Mouse (Mus musculus) gastrocnemius, adult 8-10 months (tissue): ENCODE measurements at regions not wholly inside any gene's neighbourhood (a gene's known extent, or its start where the extent isn't known, plus 50 kb on each side); places are given as distances from the start of the nearest gene placed in this dataset.
"Not testable (repeated sequence)": the region's sequence is repeated elsewhere in the genome, so short reads cannot be mapped to it uniquely, and the experiment has no call there.

Experiments
- DNase-seq, 2 experiments: peaks; one replicate each; pipeline ENCODE4 v3.0.0; 2022; ENCODE audit warnings: low spot score in 2 of 2

- DNase-seq, result no peak
Measured at GRCm38 (mm10) chr14:54000527-54000926, 253.4 kb downstream of the Dad1 start.

DNA sequence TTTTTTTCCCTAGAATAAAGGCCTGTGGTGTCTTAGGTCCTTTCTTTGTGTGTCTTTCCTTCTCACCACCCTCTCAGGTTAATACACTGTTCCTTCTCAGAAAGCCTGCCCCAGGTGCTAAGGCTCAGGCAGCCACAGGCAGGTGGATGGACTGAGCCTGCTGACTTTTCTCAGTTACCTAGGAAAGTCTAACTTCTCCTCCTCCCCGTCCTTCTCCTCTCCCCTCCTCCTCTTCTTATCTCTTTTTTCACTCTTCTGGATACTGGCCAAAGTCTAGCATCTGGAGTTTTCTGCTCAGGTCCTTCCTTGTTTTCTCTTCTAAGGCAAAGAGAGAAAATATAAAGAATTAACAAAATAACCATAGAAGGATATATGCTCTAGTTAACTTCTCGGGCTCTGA lies 260.5 kb downstream of the Dad1 start:
- DNase-seq, result no peak

- DNase-seq, result no peak
Measured at GRCm38 (mm10) chr14:53992712-53993286, 261.1 kb downstream of the Dad1 start.

DNA sequence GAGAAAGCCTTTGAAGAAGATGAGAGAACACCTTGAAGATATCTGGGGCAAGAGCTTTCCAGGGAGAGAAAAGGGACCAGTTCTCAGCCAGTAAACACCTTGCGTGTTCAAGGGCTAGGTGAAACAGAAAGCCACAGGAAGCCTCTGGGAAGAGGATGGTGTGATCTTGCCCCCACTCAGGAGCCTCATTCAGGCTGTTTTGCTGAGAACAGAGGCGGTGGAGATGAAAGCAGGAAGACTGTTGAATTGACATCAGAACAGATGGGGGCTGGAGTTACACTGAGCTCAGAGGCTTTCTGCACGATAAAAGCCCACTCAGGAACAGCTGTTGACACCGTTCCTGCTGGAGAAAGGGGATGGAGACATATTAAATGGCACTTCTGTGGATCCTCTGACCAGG lies 262.5 kb downstream of the Dad1 start:
- no peak for DNase-seq

DNA sequence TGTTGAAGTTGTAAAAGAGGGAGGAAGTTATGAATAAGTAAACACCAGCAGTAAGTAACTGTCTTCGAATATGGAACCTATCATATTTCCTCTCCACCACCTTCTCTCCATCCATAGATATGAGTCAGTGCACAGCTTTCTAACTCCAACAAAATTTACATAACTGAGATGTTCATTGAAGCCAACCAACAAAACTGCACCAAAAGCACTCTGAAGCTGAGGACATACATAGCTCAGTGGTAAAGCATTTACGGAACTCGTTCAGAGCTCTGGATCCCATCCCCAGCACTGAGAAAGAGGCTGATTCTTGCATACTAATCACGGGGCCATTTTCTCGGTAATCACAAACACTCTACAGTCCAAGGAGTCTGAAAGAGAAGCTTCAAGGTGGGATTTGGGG lies 273.1 kb downstream of the Dad1 start:
- no peak for DNase-seq

GRCm38 (mm10) chr14:53961426-53961825 lies 292.5 kb downstream of the Dad1 start:
- not testable (repeated sequence) for DNase-seq

DNA sequence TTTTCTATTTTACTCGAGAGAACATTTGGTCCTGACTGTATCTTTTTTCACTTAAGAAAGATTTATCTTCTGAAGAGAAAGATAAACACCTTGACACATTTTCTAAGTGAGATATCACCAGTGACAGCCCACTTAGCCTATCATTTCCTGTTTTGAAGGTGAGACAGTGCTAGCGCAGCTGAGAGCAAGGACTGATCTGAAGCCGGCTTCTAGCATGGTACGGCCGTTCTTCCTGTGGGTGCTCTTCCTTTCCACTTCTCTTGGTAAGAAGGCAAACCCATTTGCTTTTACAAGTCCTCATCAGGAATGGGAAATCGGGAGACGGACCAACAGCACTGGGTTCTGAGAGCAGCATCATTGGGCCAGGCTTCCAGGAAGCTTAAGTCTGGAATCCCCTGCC lies 293.1 kb downstream of the Dad1 start:
- DNase-seq, result no peak

DNA sequence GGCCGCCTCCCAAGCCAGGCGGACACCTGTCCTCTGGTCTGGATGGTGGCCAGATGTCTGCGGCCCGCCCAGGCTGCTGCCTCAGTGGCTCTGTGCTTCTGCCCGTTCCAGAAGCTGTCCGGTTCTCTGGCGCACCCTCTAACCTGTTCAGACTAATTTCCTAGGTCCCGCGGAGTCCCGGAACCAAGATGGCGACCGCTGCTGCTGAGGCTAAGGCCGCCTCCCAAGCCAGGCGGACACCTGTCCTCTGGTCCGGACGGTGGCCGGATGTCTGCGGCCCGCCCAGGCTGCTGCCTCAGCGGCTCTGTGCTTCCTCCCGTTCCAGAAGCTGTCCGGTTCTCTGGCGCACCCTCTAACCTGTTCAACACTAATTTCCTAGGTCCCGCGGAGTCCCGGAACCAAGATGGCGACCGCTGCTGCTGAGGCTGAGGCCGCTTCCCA lies 318.1 kb downstream of the Dad1 start:
- DNase-seq, result peak; percentile 67 to 79

DNA sequence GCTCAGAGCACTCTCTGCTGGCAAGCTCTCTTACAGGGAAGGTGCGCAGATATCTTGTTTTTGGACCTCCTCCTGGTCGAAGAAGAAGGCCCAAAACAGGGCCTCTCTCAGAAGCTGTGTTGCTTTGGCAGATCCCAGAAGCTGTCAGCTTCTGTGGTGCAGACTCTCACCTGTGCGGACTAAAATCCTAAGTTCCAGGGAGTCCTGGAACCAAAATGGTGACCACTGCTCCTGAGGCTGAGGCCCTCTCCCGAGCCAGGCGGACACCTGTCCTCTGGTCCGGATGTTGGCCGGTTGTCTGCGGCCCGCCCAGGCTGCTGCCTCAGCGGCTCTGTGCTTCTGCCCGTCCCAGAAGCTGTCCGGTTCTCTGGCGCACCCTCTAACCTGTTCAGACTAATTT lies 318.6 kb downstream of the Dad1 start:
- DNase-seq, result peak; percentile 73 to 76

- DNase-seq, result no peak
Measured at GRCm38 (mm10) chr14:53910871-53911270, 343.0 kb downstream of the Dad1 start.

DNA sequence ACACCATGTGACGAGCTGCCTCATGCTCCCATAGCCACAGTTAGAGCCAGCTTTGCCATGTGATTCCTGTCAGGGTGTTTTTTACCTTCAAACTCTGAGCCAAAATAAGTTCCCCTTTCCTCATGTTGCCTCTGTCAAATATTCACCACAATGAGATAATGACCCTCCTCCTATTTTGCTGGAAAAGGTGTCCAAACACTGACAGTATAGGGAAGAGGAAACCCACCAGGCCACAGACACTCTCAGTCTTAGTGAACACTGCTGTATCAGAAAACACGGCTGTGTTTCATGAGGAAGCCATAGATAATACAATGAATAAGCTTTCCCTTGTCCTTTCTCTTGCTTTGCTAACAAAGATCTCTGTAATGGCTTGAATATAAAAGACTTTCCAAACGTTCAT lies 349.3 kb downstream of the Dad1 start:
- no peak for DNase-seq

- no peak for DNase-seq
Measured at GRCm38 (mm10) chr14:53901103-53901502, 352.8 kb downstream of the Dad1 start.

GRCm38 (mm10) chr14:53881304-53881703 lies 372.6 kb downstream of the Dad1 start:
- DNase-seq, result no peak

- DNase-seq, result no peak
Measured at GRCm38 (mm10) chr14:53876581-53876980, 377.3 kb downstream of the Dad1 start.

GRCm38 (mm10) chr14:53875736-53876135 lies 378.2 kb downstream of the Dad1 start:
- DNase-seq, result no peak

GRCm38 (mm10) chr14:53847049-53847448 lies 406.9 kb downstream of the Dad1 start:
- no peak for DNase-seq

GRCm38 (mm10) chr14:53845646-53846045 lies 408.3 kb downstream of the Dad1 start:
- DNase-seq, result no peak

- DNase-seq, result no peak
Measured at GRCm38 (mm10) chr14:53832553-53832952, 421.4 kb downstream of the Dad1 start.

DNA sequence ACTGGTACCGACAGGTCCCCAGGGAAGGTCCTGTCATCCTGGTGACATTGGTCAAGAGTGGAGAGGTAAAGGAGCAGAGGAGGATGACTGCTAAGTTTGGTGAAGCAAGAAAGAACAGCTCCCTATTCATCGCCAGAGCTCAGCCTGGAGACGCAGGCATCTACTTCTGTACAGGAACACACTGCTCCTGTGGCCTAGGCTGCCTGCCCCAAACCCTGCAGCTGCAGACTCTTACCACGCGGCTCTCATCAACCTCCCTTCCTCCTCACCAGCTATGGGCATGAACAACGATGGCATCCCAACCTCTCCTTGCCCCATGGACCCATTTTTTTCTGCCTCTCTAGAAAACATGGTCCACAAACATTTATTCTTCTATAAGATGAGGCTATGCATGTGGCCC lies 422.3 kb downstream of the Dad1 start:
- no peak for DNase-seq

DNA sequence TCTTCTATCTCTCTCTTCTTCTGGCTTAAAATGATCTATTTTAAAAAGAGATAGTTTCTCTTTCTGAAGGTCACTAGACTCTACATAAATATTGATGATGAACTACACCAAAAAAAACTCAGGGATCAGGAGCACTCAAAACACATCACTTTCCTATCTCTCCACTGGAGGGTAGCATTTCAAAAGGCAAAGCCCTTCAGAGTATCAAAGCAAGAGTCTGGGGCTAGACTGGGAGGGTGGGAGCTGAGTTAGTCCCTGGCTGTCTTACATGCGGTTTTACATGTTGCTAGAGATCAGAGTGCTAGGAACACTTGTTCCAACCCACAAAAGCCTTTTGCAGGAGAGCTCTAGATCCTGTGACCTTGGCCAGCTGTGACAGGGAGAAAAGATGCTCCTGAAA lies 423.2 kb downstream of the Dad1 start:
- no peak for DNase-seq

DNA sequence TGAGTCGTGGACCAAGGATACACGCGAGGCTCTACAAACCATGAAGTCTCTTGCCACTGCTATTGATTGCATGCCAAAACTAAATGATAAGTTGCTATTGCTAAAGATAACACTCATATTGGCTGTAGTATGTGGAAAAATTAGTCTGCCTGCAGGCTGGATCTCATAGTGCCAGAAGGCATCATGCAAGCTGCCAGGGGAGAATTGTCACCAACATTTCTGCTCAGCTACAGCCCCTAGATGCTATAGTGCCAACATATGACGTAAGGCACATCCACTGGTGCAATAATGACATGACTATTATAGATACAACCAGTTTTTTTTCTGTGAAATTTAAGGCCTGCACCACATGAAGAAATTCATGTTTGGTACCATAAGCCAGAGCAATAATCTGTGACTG lies 427.1 kb downstream of the Dad1 start:
- no peak for DNase-seq

GRCm38 (mm10) chr14:53806231-53806630 lies 447.7 kb downstream of the Dad1 start:
- DNase-seq, result no peak

DNA sequence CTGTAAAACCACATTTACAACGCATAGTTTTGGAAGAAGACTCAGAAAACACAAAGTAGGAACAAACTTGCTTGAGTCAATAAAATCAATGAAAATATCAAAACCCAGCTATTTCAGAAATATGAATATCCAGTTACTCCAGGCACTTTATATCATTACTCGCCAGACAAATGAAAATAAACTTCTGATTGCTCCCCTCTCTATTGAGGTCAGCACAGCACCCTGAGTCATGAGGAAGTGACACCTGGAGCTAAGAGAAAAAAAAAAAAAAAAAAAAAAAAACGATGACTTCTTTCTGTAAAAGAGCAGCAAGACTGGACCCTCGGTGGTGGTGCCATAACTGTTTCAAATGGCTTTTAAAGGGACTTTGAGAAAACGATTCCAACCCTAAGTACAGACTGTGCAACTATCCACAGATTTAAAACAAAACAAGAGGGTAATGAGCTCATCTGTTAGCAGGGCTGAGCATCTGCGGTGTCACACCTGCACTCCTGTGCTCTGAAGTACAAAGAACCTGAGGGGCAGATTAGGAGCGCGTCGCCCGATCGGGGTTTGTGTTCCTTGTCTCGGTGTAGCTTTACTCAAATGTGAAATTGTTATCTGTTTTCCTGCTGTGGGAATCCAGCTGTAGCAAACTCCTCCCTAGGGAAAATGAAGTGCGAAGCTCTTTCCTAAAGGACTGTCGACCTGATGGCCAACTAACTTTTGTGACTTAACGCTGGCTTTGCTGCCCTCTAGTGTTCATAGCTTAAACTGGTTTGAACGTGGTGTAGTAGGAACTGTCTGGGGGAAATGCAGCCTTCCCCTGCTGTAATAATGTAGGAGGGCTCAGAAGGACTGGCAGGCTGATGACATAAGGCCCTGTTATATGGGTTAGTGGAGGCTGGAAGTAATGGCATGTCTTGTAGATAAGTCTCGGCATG lies 449.9 kb downstream of the Dad1 start:
- no peak for DNase-seq
